Mouse (Mus musculus) ovary, postnatal 36 days (tissue): ENCODE data around the gene Cbx3.

Experiments
- DNase-seq: peaks from one replicate; pipeline ENCODE4 v3.0.0; 2022; ENCODE audit warnings: low spot score, mixed read lengths

Cbx3 gene

DNA sequence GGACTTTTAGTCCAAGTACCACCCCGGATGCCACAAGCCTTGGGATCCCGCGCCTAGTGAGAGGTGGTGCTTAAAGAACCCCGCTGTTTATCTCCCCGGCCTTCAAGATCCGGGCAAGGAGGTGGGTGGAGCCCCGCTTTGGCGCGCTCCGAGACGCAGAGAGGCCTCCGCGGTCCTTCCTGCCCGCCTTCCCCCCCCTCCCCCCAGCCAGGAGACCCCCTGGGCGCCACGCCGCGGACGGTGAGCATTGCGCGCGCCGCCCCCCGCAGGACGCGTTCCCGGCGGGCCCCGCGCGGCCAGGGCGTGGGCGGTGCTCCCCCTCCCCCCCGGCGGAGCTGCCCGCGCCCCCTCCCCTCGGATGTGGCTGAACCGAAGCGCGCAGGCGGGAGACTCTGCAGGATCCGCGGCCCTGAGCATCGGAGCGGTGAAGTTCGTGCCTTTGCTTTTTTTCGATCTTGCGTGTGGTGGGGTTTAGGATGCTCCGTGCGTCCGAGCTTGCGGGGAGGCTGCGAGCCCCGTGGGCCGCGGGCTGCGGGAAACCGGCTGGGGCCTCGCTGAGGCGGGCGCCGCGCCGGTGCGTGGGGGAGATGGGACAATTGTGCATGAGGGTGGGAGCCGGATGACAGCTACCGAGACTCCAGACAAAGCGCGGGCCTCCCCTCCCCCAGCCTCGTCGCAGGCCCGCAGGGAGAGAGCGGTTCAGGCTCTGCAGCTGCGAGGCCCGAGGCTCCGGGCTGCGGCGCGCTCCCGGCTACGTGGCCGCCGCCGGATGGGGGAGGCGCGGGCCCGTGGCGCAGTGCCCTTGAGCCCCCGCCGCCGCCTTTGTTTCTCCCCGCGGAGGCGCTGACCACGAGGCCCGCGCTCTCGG lies at the start of gene Cbx3:
Gene Cbx3, plus strand, starts transcription at position 50 of the 868 bp plus-strand sequence.
- peak; percentile 87 for DNase-seq

DNA sequence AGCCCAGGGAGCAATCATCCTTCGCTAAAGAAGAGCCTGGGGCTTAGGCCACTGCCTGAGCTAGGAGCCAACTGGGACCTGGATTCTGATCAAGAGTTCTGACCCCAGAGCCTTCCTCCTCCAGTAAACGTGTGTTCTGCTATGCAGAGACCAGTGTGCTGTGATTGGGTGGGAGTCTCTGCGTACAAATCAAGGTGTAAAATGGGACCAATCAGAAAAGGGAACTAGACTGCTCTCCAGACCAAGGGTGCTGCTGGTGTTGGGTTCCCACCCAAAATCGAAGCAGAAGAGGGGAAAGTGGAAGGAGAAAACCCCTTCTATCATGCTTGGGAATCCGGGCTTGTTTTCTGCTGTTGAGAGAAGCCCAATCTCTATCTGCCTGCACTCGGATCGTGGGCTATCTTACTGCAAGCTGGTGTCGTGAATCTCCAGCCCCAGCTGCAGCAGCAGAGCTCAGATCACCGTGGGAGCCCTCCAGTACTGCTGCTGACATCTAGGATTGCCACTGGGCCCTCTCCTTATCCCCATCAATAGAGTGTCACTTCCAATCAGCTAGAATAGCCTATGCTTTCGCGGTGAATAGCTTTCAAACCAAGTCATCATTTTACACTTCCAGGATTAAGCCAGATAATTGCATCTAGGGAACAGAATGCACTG lies 46.6 kb upstream of the Cbx3 start:
- DNase-seq, result no peak

DNA sequence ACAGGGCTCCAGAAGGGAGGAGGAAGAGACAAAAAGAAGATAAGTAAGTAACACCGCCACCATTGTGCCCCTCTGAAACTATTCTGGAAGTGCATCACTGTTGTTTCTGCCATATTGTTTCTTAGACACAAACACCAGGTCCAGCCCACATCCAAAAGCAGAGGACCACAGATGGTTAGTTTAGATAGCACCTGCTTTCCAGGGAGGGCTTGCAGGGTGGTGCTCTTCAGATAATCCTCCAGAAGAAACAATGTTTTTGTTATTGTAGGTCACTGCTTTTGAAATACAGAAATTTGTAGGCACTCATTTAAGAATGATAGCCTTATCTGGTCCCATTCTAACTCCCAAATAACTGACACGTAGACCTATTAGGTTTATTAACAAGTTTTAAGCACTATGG lies 45.6 kb upstream of the Cbx3 start:
- no peak for DNase-seq

DNA sequence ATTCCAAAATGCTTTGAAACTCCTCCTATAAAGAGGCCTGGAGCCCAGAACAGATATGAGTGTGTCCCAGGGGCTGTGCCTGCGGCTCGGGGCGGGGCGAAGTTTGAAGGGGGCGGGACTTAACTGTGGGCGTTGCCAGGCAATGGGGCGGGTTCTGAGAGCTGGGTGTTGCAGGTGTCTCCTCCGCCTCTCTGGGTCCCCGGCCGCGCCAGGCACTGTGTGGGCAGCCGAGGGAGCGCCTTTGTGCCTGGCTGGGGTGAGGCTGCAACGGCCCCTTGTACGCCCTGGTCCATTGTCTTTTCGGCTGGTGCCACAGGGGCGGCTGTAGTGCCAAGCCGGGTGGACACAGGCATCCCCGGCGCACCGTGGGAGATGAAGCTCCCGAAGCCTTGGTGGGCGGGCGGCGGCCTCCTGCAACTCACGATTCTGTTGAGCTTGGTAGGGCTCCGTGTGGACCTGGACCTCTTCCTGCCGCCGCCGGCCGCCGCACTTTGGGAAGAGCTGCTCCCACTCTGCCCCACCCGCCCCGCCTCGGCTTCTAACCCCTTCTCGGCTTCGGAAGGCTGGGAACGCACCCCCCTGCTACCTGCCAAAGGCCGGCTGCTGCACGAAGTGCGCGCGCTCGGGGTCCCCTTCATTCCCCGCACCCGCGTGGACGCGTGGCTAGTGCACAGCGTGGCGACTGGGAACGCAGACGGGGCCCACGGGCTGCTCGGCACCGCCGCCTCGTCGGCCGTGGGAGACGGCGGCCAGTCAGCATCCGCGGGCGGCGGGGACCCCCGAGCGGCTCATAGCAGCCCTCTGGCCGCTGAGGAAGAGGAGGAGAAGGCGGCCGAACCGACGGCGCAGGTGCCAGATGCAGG lies 37.4 kb upstream of the Cbx3 start, which contains the start of gene Nfe2l3:
Gene Nfe2l3, plus strand, starts transcription at position 136 of the 863 bp plus-strand sequence.
- DNase-seq, result peak; percentile 66

DNA sequence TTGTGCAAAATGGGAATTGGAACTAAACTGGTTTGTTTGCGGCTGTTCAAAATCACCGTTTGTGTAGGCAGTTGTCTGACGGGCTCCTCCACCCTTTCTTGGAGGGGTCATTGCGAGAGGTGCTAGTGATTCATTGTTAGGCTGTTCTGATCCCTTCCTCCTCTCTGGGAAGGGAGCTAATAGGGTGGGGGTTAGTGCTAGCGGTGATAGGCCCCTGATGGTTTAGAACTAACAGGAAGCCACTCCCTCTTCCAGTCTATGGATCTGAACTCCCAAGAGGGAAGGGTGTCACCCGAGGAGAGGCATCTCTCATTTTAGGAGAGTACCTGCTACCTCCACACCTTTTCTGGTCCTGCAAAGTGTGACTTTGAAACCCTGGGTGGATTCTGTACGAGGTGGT lies 35.9 kb upstream of the Cbx3 start:
- no peak for DNase-seq

DNA sequence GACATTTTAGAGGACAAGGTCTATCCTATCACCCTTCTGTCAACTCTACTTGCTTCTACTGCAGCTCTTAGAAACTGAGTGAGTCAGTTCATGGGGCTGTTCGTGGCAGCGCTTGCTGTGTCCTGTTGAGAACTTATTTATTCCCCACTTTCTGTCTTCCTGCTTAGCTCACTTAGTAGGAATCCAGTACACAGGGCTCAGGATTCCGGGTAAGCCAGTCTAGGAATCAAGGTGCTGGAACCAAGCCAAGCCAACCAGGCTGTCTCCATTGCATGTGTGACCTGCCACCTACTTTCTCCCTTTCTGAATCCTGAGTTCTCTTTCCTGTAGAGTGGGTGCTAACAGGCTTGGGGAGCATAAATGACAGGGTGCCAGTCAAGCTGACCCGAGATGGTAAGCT lies 32.5 kb upstream of the Cbx3 start:
- DNase-seq, result no peak

DNA sequence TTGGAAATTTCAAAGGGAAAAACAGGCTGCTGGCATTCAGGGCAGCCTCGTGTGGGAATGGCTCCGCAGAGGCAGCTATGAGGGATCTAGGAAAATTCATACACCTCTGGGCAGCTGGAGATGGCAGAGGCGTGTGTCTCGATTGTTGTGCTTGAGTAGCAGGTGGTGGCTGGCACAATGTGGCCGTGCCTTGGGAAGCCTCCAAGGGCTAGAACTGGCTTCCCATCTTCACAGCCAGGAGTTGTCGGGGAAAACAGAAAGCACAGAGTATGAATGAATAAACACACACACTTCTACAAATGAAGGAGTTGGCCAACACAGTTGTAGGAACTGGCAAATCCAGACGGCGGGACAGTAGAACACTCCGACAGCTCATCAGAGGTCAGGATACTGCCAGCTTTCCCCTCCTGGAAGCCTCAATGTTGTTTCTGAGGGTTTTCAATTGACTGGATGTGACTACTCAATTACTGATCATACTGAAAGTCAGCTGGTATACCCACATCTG lies 31.3 kb upstream of the Cbx3 start:
- no peak for DNase-seq

DNA sequence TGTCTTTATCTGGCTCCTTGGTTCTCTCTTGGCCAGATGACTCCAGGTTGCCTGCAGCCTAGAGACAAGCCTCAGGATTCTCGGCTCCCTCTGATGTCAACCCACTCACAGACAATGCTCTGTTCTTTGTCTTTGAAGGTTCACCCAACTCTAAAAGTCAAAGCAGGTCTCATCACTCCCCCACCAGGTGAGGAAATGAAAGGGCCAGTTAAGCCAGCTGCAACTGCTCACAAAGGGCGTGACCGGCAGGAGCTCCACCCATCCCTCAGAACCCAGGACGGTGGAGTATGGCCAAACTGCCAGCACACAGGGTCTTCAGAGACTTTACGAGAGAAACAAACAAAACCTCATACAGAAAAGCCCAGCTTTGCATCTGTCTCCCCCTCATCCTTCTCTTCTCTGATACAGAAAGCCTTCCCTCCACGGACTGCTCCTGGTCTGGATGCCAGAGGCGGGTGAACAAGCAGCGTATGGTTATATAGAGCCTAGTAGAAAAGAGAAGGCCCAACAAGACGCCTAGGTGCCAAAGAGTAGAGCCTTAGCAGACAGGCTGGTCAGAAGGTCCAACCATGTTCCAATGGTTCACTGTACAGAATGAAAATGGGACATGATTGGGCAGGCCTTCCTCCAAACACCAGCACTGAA lies 27.8 kb upstream of the Cbx3 start:
- DNase-seq, result no peak

DNA sequence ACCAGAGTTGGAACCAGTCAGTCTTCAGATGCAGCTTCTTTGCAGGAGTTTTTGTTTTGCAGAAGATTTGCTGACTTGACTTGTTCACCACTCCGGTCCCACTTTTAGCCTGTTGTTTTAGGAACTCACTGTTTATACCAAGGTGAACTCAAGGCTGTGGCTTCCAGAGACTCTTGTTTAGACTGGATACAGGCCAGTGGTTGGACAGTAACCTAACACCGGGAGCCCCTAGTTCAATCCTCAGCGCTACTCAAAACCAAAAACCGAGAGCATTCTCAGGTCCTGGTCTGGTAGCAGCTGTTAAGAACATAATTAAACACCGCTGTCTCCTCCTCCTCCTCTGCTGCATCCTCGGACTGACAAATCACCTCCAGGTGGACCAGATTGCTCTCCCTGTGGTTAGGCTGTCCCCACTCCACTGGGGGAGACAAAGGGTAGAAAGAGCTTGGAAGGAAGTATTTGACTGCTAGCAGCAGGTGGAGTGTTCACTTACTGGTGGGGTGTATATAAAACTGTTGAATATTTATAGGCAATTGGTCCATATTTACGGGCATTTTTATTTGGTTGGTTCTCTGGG lies 17.1 kb upstream of the Cbx3 start:
- no peak for DNase-seq

DNA sequence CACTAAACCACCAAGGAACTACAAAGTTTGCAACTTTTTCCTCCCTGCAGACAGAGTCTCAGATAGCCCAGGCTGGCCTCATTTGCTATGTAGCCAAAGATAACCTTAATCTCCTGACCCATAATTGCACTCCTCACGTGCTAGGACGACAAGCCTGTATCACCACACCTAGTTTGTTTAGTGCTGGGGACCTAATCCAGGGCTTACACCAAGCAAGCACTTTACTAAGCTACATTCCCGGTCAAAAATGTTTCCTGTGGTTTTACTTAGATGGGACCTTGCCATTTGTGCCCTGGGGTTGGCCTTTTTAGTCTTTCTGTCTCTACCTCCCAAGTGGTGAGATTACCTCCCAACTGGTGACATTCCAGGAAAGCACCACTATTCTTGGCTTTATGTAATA lies 15.2 kb upstream of the Cbx3 start:
- DNase-seq, result no peak

DNA sequence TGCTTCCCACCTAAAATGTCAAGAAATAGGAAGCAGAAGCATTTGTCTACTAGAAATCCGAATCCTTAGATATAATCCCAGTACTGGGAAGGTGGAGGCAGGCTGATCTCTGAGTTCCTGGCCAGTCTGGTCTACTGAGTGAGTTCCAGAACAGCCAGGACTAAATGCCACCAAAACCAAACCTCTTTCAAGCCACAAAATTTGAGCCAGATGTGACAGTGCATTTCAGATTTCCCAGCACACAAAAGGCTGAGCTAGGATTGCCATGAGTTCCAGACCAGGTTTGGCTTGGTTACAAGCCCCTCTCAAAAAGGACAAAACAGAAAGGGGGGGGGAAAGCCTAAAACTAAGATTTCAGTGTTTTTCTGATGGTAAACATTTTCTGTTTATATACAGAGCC lies 14.0 kb upstream of the Cbx3 start:
- no peak for DNase-seq

DNA sequence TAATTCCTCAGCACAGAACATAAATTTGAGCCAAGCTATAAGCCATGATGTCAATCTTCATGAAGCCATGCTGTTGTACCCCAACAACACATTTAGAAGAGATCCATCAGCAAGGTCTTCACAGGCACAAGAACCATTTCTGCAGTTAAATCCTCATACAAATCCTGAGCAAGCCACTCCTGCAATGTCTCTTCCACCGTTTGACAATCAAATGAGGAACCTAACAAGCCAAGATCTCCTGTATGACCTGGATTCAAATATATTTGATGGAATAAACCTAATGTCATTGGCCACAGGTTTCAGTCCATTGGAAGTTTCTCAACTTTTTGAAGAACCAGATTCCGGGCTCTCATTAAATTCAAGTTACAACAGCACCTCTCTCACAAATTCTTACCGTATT lies 12.9 kb upstream of the Cbx3 start:
- DNase-seq, result no peak

DNA sequence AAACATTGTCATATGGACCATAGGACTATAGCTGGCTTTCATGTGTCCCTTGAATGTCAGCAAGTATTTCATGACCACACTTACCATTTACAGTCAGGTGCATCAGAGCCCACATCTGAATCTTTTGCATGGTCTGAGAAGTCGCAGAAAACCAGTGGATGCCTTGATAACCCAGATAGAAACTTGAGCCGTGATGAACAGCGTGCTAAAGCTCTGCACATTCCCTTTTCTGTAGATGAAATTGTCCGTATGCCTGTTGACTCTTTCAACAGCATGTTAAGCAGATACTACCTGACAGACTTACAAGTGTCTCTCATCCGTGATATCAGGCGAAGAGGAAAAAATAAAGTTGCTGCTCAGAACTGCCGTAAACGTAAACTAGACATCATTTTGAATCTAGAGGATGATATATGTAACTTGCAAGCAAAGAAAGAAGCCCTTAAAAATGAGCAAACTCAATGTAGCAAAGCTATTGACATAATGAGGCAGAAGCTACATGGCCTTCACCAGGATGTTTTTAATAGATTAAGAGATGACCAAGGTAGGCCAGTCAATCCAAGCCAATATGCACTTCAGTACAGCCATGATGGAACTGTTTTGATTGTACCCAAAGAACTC lies 12.3 kb upstream of the Cbx3 start:
- DNase-seq, result no peak

DNA sequence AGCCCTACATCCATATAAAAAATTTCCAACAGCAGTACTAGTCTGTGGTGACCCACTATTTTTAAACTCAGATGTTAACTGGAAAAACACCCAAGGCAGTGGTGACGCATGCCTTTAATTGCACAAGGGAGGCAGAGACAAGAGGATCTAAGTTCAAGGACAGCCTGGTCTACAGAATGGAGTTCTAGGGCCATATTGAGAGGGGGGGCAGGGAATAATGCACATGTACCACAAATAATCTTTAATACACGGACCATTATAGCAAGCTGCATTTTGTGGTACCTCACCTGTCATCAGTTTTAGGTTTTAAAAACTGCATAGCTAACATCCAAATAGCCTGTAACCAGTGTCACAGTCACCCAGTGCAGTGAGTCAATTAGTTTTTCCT lies 11.2 kb upstream of the Cbx3 start:
- no peak for DNase-seq

DNA sequence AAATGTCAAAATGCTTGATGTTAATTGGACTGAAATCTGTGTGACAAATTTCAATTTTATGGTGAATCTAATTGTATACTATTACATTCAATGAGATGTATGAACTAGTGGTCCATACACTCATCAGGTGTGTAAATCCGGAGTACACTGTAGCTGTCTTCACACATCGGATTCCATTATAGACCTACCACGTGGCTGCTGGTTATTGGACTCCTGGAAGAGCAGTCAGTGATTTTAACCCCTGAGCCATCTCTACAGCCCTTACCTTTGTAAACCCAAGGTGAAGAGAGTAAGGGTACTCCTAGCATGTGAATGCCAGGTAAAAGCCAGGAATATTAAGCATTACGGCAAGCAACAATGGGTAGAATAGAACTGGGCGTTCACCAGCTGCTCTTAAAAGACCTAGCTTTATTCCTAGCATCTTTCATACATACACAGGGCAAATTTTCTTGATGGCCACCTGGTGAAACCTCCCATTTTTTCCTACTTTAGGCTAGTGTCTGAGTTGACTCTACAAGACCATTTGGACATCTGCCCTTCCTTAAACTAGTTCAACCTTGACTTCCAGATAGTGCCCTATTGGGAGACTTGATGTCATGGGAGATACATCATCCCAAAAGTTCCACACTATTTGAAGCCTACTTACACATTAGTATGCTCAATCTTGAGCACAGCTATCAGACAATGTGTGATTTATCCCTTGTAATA lies 10.7 kb upstream of the Cbx3 start:
- no peak for DNase-seq

DNA sequence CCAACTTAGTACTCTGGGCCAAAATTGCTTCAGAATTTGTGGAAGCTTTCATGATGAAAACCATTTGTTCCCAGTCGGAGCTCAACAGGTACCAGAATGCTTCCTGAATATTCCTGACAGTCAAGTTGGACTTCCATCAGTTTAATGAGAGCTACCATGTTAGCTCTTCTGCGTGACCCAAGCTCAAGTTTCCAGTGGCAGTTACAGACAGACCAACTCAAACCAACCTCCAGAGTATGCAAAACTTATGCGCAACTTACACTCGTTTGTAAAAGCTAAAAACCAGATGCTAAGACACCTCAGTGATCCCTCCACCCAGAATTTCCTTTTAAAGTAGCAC lies 10.2 kb upstream of the Cbx3 start:
- no peak for DNase-seq

DNA sequence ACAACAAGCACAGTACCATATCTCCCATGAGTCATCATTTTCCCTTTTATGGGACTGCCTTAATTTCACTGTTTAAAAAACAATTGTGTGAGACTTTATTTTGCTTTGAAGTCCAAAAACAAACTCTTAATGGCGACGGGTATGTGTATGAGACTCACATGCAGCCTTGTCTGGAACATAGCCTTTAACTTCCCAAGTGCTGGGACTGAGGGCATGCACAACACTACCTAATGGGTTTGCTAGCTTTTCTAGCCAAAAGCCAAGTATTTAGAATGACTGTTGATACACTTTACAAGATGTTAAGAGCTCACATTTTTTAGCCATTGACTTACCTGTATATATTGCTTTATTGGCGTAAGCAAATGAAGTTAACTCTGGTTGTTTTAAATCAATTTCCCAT lies 9.8 kb upstream of the Cbx3 start:
- DNase-seq, result no peak

DNA sequence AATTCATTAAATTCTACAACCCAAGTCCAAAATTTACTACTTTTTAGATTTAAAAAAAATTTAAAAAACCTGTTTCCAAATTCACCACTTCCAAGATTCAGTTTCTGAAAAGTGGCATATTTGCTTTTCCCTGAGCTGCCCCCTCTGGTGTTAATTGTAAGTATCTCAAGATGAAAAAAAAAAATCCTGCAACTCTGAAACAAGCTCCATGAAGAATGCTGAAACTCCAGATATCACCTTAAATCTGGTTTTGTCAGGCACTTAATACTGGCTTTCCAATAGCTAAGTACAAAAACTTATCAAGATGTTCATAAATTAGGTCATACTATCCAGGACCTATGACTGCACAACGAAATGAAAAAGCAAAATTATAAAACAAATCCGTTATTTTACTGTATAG lies 2.5 kb upstream of the Cbx3 start:
- no peak for DNase-seq

DNA sequence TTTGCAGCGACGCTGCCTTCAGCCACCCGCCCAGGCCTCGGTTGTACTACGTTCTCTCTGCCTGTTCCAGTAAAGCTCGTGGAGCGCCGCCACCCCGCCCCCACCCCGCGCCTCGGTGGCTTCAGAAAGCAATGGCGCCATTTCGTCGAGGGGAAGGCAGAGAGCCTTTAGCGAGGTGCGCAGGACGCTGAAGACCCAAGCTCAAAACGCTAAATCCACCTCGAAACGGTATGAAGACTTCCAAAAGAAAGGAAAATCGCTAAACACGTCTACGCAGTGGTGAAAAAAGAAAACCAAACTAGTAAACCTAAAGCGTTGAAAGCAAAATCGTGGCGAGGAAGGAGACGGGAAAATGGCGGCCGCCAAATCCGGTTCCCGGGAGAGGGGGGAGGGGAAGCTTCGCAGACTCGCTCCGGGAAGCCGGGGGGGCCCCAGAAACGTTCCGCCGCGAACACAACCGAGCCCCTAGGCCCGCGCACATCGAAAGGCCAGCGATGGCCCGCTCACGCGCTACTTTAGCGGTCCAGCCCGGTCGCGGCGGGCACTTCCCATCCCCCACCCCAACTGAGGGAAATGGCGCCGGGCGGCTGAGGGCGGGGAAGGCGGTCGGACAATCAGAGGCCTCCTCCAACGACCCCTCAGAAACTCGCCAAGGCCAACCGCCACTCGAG lies 1.1 kb upstream of the Cbx3 start:
- peak; percentile 71 for DNase-seq

DNA sequence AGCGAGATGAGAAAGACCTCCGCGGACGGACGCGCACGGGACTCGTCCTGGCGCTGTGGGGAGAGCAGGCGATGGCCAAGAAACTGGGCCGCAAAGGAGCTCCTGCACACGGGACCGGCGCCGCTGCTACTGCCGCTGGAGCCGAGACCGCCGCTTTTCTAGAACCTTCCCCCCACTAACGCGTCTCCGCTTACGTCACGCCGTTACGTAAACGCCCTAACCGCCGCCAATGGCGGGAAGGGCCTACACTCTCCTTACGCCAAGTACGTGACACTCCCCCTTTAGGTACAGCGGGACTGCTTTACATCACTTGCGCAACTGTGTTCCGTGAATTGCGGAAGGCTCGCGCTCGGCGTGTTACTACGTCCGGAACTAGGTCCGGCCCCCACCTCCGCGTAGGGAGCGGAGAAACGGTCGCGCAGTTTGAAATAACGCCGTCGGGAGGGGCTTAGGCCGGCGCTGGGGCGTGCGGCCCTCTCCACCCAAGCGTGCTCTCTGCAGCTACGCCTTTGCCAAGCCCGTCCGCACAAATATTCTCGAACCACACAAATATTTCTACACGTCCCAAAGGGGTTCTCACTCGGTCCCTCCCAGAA lies 347 bp upstream of the Cbx3 start, which contains the start of gene Hnrnpa2b1:
Gene Hnrnpa2b1, minus strand, starts transcription at position 180 of the 596 bp plus-strand sequence.
- peak; percentile 99 for DNase-seq
